Mouse (Mus musculus): Measurements from ENCODE around the gene Appl1. TPM values are rescaled to one million over a fixed set of nuclear protein-coding genes. Genes with fewer than 3 reads are reported as not detected.

Gene Appl1
- polyA plus RNA-seq, 1 experiment from 2014 or later, result 14.9 TPM

GRCm38 (mm10) chr14:27004906-27005305 lies 33.9 kb upstream of the Appl1 start:
- WGBS, result 57% methylated on average over 7 of the region's 7 CpGs
- H3K9ac ChIP-seq (ENCODE audit: low read depth, low read length), result no peak overlapping the region
- ATAC-seq, result no peak
- no peak overlapping the region for H3K4me3 ChIP-seq (ENCODE audit: low read depth, low read length)
- H3K27me3 ChIP-seq (replicated peaks; ENCODE audit: control insufficient read depth, insufficient read depth, low read length), result no peaks in the 10 kb centered on the region
- H3K9me3 ChIP-seq (ENCODE audit: control insufficient read depth), result no peaks in the 10 kb centered on the region
- no peak overlapping the region for H3K4me2 ChIP-seq (replicated peaks; ENCODE audit: low read depth)
- 0 out of 2 replicates have a peak, but pooled peaks cover 2% of the 10 kb centered on the region for H3K4me1 ChIP-seq (replicated peaks; ENCODE audit: control insufficient read depth, insufficient read depth, low read length)
- no peak for TF ChIP-seq CTCF (IDR thresholded peaks at IDR 0.05; ENCODE audit: low read depth)
- no peak overlapping the region for H3K27ac ChIP-seq (ENCODE audit: low read depth, low read length)
- H3K36me3 ChIP-seq (ENCODE audit: control insufficient read depth, insufficient read depth), result no peaks in the 10 kb centered on the region

DNA sequence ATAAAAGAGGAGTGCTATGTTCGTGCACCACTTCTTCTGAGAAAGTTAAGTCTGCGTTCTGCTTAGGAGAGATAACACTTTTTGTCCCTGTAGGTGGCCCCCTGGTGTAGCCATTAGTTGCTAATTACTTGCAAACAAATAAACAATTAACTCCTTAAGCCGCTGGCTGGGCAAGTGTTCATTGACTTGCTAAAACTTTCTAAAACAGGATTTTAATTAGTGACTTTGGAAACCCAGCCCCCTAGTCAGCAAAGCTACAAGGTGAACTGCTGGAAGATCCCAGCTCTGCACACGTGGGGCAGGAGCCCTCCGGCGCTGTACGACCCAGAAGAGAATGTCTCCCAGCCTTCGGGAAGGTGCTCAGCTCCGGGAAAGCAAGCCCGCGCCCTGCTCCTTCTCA lies 29.4 kb upstream of the Appl1 start:
- H3K27me3 ChIP-seq (replicated peaks; ENCODE audit: control insufficient read depth, insufficient read depth, low read length), result no peaks in the 10 kb centered on the region
- H3K4me3 ChIP-seq (ENCODE audit: low read depth, low read length), result no peak overlapping the region
- no peak overlapping the region for H3K9ac ChIP-seq (ENCODE audit: low read depth, low read length)
- ATAC-seq, result no peak
- 0 out of 2 replicates have a peak, but pooled peaks cover 2% of the 10 kb centered on the region for H3K4me1 ChIP-seq (replicated peaks; ENCODE audit: control insufficient read depth, insufficient read depth, low read length)
- H3K27ac ChIP-seq (ENCODE audit: low read depth, low read length), result no peak overlapping the region
- H3K9me3 ChIP-seq (ENCODE audit: control insufficient read depth), result no peaks in the 10 kb centered on the region
- no peak for TF ChIP-seq CTCF (IDR thresholded peaks at IDR 0.05; ENCODE audit: low read depth)
- no peaks in the 10 kb centered on the region for H3K36me3 ChIP-seq (ENCODE audit: control insufficient read depth, insufficient read depth)
- 11% methylated on average over 11 of the region's 11 CpGs for WGBS
- no peak overlapping the region for H3K4me2 ChIP-seq (replicated peaks; ENCODE audit: low read depth)

- no peaks in the 10 kb centered on the region for H3K36me3 ChIP-seq (ENCODE audit: control insufficient read depth, insufficient read depth)
- H3K27me3 ChIP-seq (replicated peaks; ENCODE audit: control insufficient read depth, insufficient read depth, low read length), result no peaks in the 10 kb centered on the region
- H3K9me3 ChIP-seq (ENCODE audit: control insufficient read depth), result no peaks in the 10 kb centered on the region
- H3K4me3 ChIP-seq (ENCODE audit: low read depth, low read length), result no peak overlapping the region
- H3K27ac ChIP-seq (ENCODE audit: low read depth, low read length), result no peak overlapping the region
- no peak for TF ChIP-seq CTCF (IDR thresholded peaks at IDR 0.05; ENCODE audit: low read depth)
- ATAC-seq, result no peak
- no peak overlapping the region for H3K4me2 ChIP-seq (replicated peaks; ENCODE audit: low read depth)
- H3K4me1 ChIP-seq (replicated peaks; ENCODE audit: control insufficient read depth, insufficient read depth, low read length), result 0 out of 2 replicates have a peak, but pooled peaks cover 2% of the 10 kb centered on the region
- no peak overlapping the region for H3K9ac ChIP-seq (ENCODE audit: low read depth, low read length)
Observed at GRCm38 (mm10) chr14:26996257-26996656, 25.2 kb upstream of the Appl1 start.

DNA sequence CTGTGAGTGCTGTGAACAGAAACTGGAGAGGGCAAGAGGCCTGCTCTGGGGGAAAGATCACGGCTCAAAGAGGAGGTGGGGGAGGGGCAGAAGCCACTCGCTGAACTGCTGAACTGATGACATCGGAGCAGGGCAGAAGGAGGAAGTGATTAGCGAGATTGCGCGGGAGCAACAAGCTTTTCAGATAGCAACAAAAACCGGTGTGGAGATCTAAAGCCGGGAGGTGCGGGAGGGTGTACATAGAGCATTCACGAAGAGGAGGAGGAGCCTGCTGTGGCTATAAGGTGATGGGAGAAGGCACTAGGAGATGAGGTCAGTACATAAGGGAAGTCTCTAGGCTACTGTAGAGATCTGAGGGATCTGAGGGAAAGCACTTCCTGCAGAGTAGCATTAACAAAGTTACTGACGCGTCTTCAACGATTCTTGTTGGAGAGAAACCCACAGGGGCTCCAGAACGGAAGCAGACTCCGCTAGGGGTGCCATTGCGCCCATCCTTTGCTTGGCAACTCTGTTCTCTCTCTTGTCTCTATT lies 23.2 kb upstream of the Appl1 start, which contains the start of gene Hesx1:
Gene Hesx1, plus strand, starts transcription at position 206 of the 531 bp plus-strand sequence.
- H3K36me3 ChIP-seq (ENCODE audit: control insufficient read depth, insufficient read depth), result no peaks in the 10 kb centered on the region
- peak within 1 kb of the TSS; percentile 63 for H3K4me2 ChIP-seq (replicated peaks; ENCODE audit: low read depth)
- TF ChIP-seq CTCF (IDR thresholded peaks at IDR 0.05; ENCODE audit: low read depth), result peak; percentile 49
- H3K9me3 ChIP-seq (ENCODE audit: control insufficient read depth), result no peaks in the 10 kb centered on the region
- peak; percentile 88 for ATAC-seq
- peak within 1 kb of the TSS; percentile 35 for H3K4me3 ChIP-seq (ENCODE audit: low read depth, low read length)
- H3K27ac ChIP-seq (ENCODE audit: low read depth, low read length), result peak within 1 kb of the TSS; percentile 50; the same call in 1 of the 2 replicates
- no peaks in the 10 kb centered on the region for H3K4me1 ChIP-seq (replicated peaks; ENCODE audit: control insufficient read depth, insufficient read depth, low read length)
- no peaks in the 10 kb centered on the region for H3K27me3 ChIP-seq (replicated peaks; ENCODE audit: control insufficient read depth, insufficient read depth, low read length)
- 5% methylated on average over 16 of the region's 16 CpGs for WGBS
- H3K9ac ChIP-seq (ENCODE audit: low read depth, low read length), result peak within 1 kb of the TSS; percentile 31; the same call in 1 of the 2 replicates

DNA sequence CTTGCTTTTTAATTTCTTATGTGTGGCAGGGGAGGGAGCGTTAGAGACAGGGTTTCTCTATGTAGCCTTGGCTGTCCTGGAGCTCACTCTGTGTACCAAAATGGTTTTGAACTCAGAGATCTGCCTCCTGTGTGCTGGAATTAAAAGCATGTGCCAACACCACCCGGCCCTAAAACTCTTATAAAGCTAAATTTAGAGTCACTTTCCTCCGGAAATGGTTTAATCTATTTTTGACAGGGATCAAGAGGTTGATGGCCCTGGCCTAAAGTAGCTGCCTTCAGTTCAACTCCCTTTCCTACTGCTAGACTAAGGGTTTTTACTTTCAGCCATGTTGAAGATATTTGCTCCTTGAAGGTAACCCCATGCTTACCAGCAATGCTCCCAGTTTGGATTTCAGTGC lies 22.4 kb upstream of the Appl1 start:
- no peaks in the 10 kb centered on the region for H3K27me3 ChIP-seq (replicated peaks; ENCODE audit: control insufficient read depth, insufficient read depth, low read length)
- WGBS, result 61% methylated on average over 3 of the region's 3 CpGs
- TF ChIP-seq CTCF (IDR thresholded peaks at IDR 0.05; ENCODE audit: low read depth), result no peak

GRCm38 (mm10) chr14:26991622-26992021 lies 20.6 kb upstream of the Appl1 start:
- no peak overlapping the region for H3K9ac ChIP-seq (ENCODE audit: low read depth, low read length)
- H3K27ac ChIP-seq (ENCODE audit: low read depth, low read length), result no peak overlapping the region
- ATAC-seq, result peak; percentile 42; the same call in 1 of the 2 replicates
- no peak overlapping the region for H3K4me2 ChIP-seq (replicated peaks; ENCODE audit: low read depth)
- H3K9me3 ChIP-seq (ENCODE audit: control insufficient read depth), result no peaks in the 10 kb centered on the region
- H3K4me3 ChIP-seq (ENCODE audit: low read depth, low read length), result no peak overlapping the region
- no peaks in the 10 kb centered on the region for H3K4me1 ChIP-seq (replicated peaks; ENCODE audit: control insufficient read depth, insufficient read depth, low read length)
- no peaks in the 10 kb centered on the region for H3K27me3 ChIP-seq (replicated peaks; ENCODE audit: control insufficient read depth, insufficient read depth, low read length)
- no peaks in the 10 kb centered on the region for H3K36me3 ChIP-seq (ENCODE audit: control insufficient read depth, insufficient read depth)
- no peak for TF ChIP-seq CTCF (IDR thresholded peaks at IDR 0.05; ENCODE audit: low read depth)
- 76% methylated on average over 18 of the region's 18 CpGs for WGBS

More for the DNA sequence above, 22.4 kb upstream of the Appl1 start:
- no peak overlapping the region for H3K27ac ChIP-seq (ENCODE audit: low read depth, low read length)
- no peaks in the 10 kb centered on the region for H3K4me1 ChIP-seq (replicated peaks; ENCODE audit: control insufficient read depth, insufficient read depth, low read length)
- H3K4me2 ChIP-seq (replicated peaks; ENCODE audit: low read depth), result no peak overlapping the region
- H3K4me3 ChIP-seq (ENCODE audit: low read depth, low read length), result no peak overlapping the region
- H3K36me3 ChIP-seq (ENCODE audit: control insufficient read depth, insufficient read depth), result no peaks in the 10 kb centered on the region
- H3K9me3 ChIP-seq (ENCODE audit: control insufficient read depth), result no peaks in the 10 kb centered on the region
- H3K9ac ChIP-seq (ENCODE audit: low read depth, low read length), result no peak overlapping the region
- no peak for ATAC-seq

Data from intestine, postnatal 0 days (tissue).